Mouse (Mus musculus): ENCODE results near the gene 1700018B08Rik. TPM values are rescaled to one million over a fixed set of nuclear protein-coding genes. Genes with fewer than 3 reads are reported as not detected.
A peak's percentile ranks its signal among the peaks of the same experiment; 100 is the strongest.

1700018B08Rik gene
- polyA plus RNA-seq, 1 experiment from 2014 or later: not detected

DNA sequence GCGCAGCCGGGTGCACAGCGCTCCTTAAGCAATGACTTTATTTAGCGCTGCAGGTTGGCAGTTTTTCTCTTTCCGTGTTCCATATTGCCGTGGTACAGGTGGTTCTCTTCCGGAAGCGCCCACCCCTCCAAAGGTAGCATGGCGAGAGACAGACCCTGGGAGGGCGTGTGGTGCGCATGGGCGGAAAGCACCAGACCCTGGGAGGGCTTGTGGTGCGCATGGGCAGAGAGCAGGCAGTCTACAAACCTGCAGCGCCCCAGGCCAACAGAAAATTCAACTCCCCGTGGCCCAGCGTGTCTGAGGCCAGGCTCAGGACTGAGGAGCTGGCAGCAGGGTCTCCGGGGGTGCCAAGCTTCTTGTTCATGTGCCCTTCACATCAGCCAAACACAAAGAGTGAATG lies 26.7 kb upstream of the 1700018B08Rik start:
- WGBS: 86% methylated on average over 17 of the region's 17 CpGs
- Histone ChIP-seq H3K36me3 (ENCODE audit: control insufficient read depth, insufficient read depth, low read length) (no peaks in the 10 kb centered on the region; the same call in 1 of the 2 replicates), H3K4me2 (ENCODE audit: low read depth) (no peak overlapping the region), H3K27me3 (ENCODE audit: control insufficient read depth, insufficient read depth, low read length) (no peaks in the 10 kb centered on the region), H3K27ac (ENCODE audit: low read depth, low read length) (no peak overlapping the region), H3K9me3 (ENCODE audit: control insufficient read depth, low read length) (no peaks in the 10 kb centered on the region), H3K4me1 (ENCODE audit: control insufficient read depth, insufficient read depth, low read length) (no peaks in the 10 kb centered on the region), H3K9ac (ENCODE audit: low read length) (no peak overlapping the region), H3K4me3 (ENCODE audit: low read depth, low read length) (no peak overlapping the region)
- ATAC-seq (ENCODE audit: insufficient read depth, low FRiP score, low TSS enrichment): no peak
- no peak for DNase-seq (ENCODE audit: low spot score)

DNA sequence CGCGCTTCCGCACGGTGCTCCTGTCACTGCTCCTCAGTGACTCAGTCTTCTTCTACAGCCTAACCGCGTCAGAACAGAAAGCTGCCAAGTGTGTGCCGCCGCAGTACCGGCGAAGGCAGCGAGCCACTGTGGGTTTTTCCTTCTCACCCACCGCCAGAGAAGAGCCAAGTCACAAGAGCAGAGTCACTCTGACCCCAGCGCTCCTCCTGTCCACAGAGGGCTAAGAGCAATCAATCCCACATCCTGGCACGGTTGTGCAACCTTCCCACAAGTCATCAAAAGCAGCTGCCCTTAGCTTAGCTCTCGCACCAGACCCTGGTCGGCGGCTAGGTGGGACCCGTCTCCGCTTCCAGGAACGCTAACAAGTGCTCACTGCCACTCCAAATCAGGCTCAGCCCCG lies 26.2 kb upstream of the 1700018B08Rik start:
- Histone ChIP-seq H3K27ac (ENCODE audit: low read depth, low read length) (no peak overlapping the region), H3K4me3 (ENCODE audit: low read depth, low read length) (no peak overlapping the region), H3K4me1 (ENCODE audit: control insufficient read depth, insufficient read depth, low read length) (no peaks in the 10 kb centered on the region), H3K9me3 (ENCODE audit: control insufficient read depth, low read length) (no peaks in the 10 kb centered on the region), H3K9ac (ENCODE audit: low read length) (no peak overlapping the region), H3K4me2 (ENCODE audit: low read depth) (no peak overlapping the region), H3K36me3 (ENCODE audit: control insufficient read depth, insufficient read depth, low read length) (peaks cover 2% of the 10 kb centered on the region; the same call in 1 of the 2 replicates), H3K27me3 (ENCODE audit: control insufficient read depth, insufficient read depth, low read length) (no peaks in the 10 kb centered on the region)
- ATAC-seq (ENCODE audit: insufficient read depth, low FRiP score, low TSS enrichment): no peak
- DNase-seq (ENCODE audit: low spot score): no peak
- 88% methylated on average over 21 of the region's 21 CpGs for WGBS

DNA sequence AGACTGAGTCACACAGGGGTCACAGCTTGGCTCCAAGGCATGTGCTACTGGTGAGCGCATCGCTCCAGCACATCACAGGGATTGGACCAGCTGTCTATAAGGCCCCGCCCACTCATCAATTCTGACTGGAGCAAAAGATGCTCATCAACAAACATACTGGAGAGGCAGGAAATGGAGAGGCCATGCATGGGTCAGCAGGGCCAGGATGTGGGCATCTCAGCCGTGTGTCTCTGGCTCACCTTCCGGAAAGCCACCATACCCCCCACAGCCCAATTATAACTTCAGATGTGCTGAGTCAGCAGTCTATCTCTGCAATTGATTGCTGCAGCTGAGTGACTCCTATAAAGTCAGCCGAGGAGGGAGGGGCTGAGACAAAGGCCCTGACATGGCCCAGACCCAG lies 24.2 kb upstream of the 1700018B08Rik start:
- ATAC-seq (ENCODE audit: insufficient read depth, low FRiP score, low TSS enrichment) (no peak), DNase-seq (ENCODE audit: low spot score) (peak; percentile 45)
- H3K9ac ChIP-seq (ENCODE audit: low read length): no peak overlapping the region
- peaks cover 2% of the 10 kb centered on the region; the same call in 1 of the 2 replicates for H3K36me3 ChIP-seq (ENCODE audit: control insufficient read depth, insufficient read depth, low read length)
- no peaks in the 10 kb centered on the region for H3K27me3 ChIP-seq (ENCODE audit: control insufficient read depth, insufficient read depth, low read length)
- no peak overlapping the region for H3K27ac ChIP-seq (ENCODE audit: low read depth, low read length)
- no peak overlapping the region for H3K4me3 ChIP-seq (ENCODE audit: low read depth, low read length)
- 69% methylated on average over 6 of the region's 6 CpGs for WGBS
- no peaks in the 10 kb centered on the region for H3K4me1 ChIP-seq (ENCODE audit: control insufficient read depth, insufficient read depth, low read length)
- no peak overlapping the region for H3K4me2 ChIP-seq (ENCODE audit: low read depth)
- H3K9me3 ChIP-seq (ENCODE audit: control insufficient read depth, low read length): no peaks in the 10 kb centered on the region

DNA sequence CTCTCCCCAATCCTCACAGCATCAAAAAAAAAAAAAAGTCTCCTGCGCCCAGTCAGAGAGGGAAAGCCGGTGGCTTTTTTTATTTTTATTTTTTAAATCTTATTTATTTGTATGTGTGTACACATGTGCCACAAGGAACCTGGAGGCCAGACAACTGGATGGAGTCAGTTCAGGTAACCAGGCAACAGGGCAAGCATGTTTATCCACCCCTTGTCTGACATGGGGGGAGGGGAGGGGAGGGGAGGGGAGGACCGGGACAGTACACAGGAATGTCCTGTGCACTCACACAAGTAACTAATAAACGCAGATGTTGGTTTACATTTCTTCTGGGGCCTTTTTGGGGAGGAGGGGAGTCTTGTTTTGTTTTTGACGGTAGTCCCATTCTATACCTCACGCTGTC lies 19.6 kb upstream of the 1700018B08Rik start:
- Histone ChIP-seq H3K4me2 (ENCODE audit: low read depth) (no peak overlapping the region), H3K4me1 (ENCODE audit: control insufficient read depth, insufficient read depth, low read length) (0 out of 2 replicates have a peak, but pooled peaks cover 5% of the 10 kb centered on the region), H3K27me3 (ENCODE audit: control insufficient read depth, insufficient read depth, low read length) (no peaks in the 10 kb centered on the region), H3K36me3 (ENCODE audit: control insufficient read depth, insufficient read depth, low read length) (peaks cover 2% of the 10 kb centered on the region), H3K9ac (ENCODE audit: low read length) (no peak overlapping the region), H3K4me3 (ENCODE audit: low read depth, low read length) (no peak overlapping the region), H3K27ac (ENCODE audit: low read depth, low read length) (no peak overlapping the region), H3K9me3 (ENCODE audit: control insufficient read depth, low read length) (no peaks in the 10 kb centered on the region)
- DNase-seq (ENCODE audit: low spot score) (no peak), ATAC-seq (ENCODE audit: insufficient read depth, low FRiP score, low TSS enrichment) (no peak)
- WGBS: 85% methylated on average over 6 of the region's 6 CpGs

DNA sequence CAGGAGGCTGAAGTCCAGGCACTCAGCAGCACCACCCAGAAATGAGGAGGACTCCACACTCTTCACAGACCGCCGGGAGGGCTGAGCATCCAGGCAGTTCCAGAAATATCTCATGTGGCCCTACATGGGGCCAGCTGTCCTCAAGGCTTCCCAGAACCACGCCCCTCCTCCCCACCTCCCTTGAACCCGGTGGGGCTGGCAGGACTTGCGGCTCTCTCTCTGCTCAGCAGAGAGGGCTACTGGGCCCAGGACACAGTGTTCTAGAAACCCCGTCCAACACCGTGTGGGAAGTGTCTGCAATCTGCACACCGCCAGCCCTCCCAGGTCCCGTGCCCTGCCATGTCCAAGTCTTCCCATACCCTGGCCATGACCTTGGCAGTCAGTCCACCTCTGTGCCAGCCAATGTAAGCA lies 18.8 kb upstream of the 1700018B08Rik start:
- H3K36me3 ChIP-seq (ENCODE audit: control insufficient read depth, insufficient read depth, low read length): peaks cover 2% of the 10 kb centered on the region
- WGBS: 90% methylated on average over 9 of the region's 9 CpGs
- no peaks in the 10 kb centered on the region for H3K27me3 ChIP-seq (ENCODE audit: control insufficient read depth, insufficient read depth, low read length)
- 0 out of 2 replicates have a peak, but pooled peaks cover 5% of the 10 kb centered on the region for H3K4me1 ChIP-seq (ENCODE audit: control insufficient read depth, insufficient read depth, low read length)
- H3K9me3 ChIP-seq (ENCODE audit: control insufficient read depth, low read length): no peaks in the 10 kb centered on the region
- no peak for ATAC-seq (ENCODE audit: insufficient read depth, low FRiP score, low TSS enrichment)
- H3K4me2 ChIP-seq (ENCODE audit: low read depth): no peak overlapping the region
- DNase-seq (ENCODE audit: low spot score): no peak
- no peak overlapping the region for H3K4me3 ChIP-seq (ENCODE audit: low read depth, low read length)
- H3K27ac ChIP-seq (ENCODE audit: low read depth, low read length): no peak overlapping the region
- no peak overlapping the region; the same call in 1 of the 2 replicates for H3K9ac ChIP-seq (ENCODE audit: low read length)

DNA sequence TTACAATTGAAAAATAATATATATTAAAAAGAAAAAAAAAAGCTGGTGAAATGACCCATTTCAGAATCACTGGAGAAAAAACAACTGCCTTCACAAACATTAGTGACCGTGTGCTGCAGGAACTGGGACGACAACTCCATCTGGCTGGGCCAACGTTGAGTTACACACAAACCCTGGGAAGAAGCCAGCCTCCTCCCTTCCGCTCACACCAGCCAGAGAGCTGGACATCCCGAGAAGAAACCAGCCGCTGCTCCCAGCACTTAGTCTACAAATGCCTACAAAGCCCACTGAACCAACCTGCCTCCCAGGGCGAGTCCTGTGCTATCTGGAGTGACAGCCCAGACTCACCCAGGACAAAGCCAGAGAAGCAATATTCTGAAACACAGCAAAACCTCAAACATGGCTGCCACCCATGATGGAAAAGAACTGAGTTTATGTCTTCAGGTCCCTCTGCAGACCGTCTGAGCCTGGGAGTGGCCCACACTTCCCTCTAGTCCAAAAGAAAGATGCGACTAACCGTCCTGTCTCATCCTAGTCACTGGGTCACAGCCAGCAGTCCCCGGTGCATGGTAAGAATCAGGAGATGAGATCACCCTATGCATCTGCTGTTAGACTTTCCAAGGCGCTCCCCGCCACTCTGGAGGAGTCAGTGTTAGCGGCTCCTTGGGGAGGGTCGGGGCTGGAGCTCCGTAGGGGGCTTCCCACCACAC lies 17.7 kb upstream of the 1700018B08Rik start:
- no peak for DNase-seq (ENCODE audit: low spot score)
- Histone ChIP-seq H3K9ac (ENCODE audit: low read length) (no peak overlapping the region), H3K4me3 (ENCODE audit: low read depth, low read length) (no peak overlapping the region), H3K36me3 (ENCODE audit: control insufficient read depth, insufficient read depth, low read length) (peaks cover 2% of the 10 kb centered on the region), H3K4me2 (ENCODE audit: low read depth) (no peak overlapping the region), H3K4me1 (ENCODE audit: control insufficient read depth, insufficient read depth, low read length) (0 out of 2 replicates have a peak, but pooled peaks cover 5% of the 10 kb centered on the region), H3K27ac (ENCODE audit: low read depth, low read length) (no peak overlapping the region), H3K27me3 (ENCODE audit: control insufficient read depth, insufficient read depth, low read length) (no peaks in the 10 kb centered on the region), H3K9me3 (ENCODE audit: control insufficient read depth, low read length) (no peaks in the 10 kb centered on the region)
- 91% methylated on average over 16 of the region's 16 CpGs for WGBS
- no peak for ATAC-seq (ENCODE audit: insufficient read depth, low FRiP score, low TSS enrichment)

DNA sequence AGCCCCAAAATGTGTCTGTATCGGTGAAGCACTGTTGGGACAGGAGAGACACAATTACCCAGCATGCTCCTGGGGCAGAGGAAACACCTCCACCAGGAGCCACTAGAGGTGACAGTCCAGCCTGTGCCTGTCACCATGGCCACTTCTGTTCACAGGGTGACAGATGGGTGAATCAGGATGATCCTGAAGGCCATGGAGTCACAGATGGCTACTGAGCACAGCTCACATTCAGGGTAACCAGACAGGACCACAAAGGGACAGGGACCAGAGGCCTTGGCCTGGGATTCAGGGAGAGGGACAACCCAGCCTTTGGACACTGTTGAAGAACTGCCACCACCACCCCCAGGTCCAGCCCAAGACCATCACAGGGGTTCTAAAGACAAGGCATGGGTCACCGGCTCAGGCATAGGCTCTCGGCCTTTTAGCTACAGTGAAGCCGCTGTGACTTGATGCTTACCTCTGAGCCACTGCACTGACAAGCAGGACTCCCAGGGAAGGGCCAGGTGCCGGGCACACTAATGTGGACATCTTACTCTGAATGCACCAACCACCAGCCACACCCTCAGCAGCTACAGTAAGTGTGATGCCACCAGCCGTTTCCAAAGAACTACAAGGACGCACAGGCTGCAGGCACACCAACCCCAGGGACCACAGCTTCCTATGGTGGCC lies 16.4 kb upstream of the 1700018B08Rik start:
- ATAC-seq (ENCODE audit: insufficient read depth, low FRiP score, low TSS enrichment) (no peak), DNase-seq (ENCODE audit: low spot score) (no peak)
- Histone ChIP-seq H3K4me1 (ENCODE audit: control insufficient read depth, insufficient read depth, low read length) (0 out of 2 replicates have a peak, but pooled peaks cover 5% of the 10 kb centered on the region), H3K9me3 (ENCODE audit: control insufficient read depth, low read length) (no peaks in the 10 kb centered on the region), H3K4me2 (ENCODE audit: low read depth) (no peak overlapping the region), H3K36me3 (ENCODE audit: control insufficient read depth, insufficient read depth, low read length) (no peaks in the 10 kb centered on the region; the same call in none of the 2 replicates), H3K4me3 (ENCODE audit: low read depth, low read length) (no peak overlapping the region), H3K27me3 (ENCODE audit: control insufficient read depth, insufficient read depth, low read length) (no peaks in the 10 kb centered on the region), H3K27ac (ENCODE audit: low read depth, low read length) (no peak overlapping the region), H3K9ac (ENCODE audit: low read length) (no peak overlapping the region)
- 93% methylated on average over 7 of the region's 7 CpGs for WGBS

- Histone ChIP-seq H3K27ac (ENCODE audit: low read depth, low read length) (no peak overlapping the region), H3K4me3 (ENCODE audit: low read depth, low read length) (no peak overlapping the region), H3K4me1 (ENCODE audit: control insufficient read depth, insufficient read depth, low read length) (0 out of 2 replicates have a peak, but pooled peaks cover 5% of the 10 kb centered on the region), H3K9me3 (ENCODE audit: control insufficient read depth, low read length) (no peaks in the 10 kb centered on the region), H3K9ac (ENCODE audit: low read length) (no peak overlapping the region), H3K36me3 (ENCODE audit: control insufficient read depth, insufficient read depth, low read length) (no peaks in the 10 kb centered on the region; the same call in 1 of the 2 replicates), H3K27me3 (ENCODE audit: control insufficient read depth, insufficient read depth, low read length) (no peaks in the 10 kb centered on the region), H3K4me2 (ENCODE audit: low read depth) (no peak overlapping the region)
- DNase-seq (ENCODE audit: low spot score): no peak
- 92% methylated on average over 12 of the region's 12 CpGs for WGBS
- no peak for ATAC-seq (ENCODE audit: insufficient read depth, low FRiP score, low TSS enrichment)
These were observed 15.7 kb upstream of the 1700018B08Rik start for GRCm38 (mm10) chr8:121559801-121560200.

Measured in neural tube, embryonic 11.5 days (tissue).